Mouse (Mus musculus) cerebellum, postnatal 10 days (tissue): ENCODE measurements around the gene Stbd1.

ENCODE experiments used
- DNase-seq, 2 experiments: peaks; one replicate each; pipeline ENCODE4 v3.0.0; 2021; ENCODE audit warnings: mixed read lengths in 2 of 2

Gene Stbd1

GRCm38 (mm10) chr5:92640861-92641260 is 38.0 kb downstream of the Stbd1 start:
- no peak for DNase-seq
